ENCODE assay signal across 19 mouse cellular contexts in genomic region chr11:33882731-33883328, GRCm38 (mm10).
DNase-seq lines count a peak whose midpoint lies in the region; ATAC-seq and TF ChIP-seq lines count a peak whose summit lies in the region.
"Had no signal": no experiment of that assay in that cellular context is flagged by ENCODE, and none has a peak within 500 bp of the region (broad histone marks: within the 10 kb centered on the region; RNA-seq: fewer than 3 reads in every experiment).

No protein-coding gene starts in this region.

- no peaks in the 10 kb centered on the region for H3K79me3 ChIP-seq in C2C12 (ENCODE audit: low read depth)

- H3ac ChIP-seq in C2C12 (ENCODE audit: control insufficient read depth, insufficient read length, low read depth): no peak overlapping the region

- ATAC-seq in lung, postnatal 0 days: peak; percentile 75
- ATAC-seq in stomach, postnatal 0 days (ENCODE audit: low FRiP score, low TSS enrichment): no peak
- no peak for ATAC-seq in midbrain, embryonic 14.5 days (ENCODE audit: low FRiP score, low TSS enrichment)
- ATAC-seq: forebrain, embryonic 13.5 days had no signal

- WGBS in lung, postnatal 0 days: 52% methylated on average over 5 of the region's 5 CpGs
- 51% methylated on average over 5 of the region's 5 CpGs for WGBS in stomach, postnatal 0 days
- WGBS in midbrain, embryonic 14.5 days: 85% methylated on average over 5 of the region's 5 CpGs

- H3K27me3 ChIP-seq in lung, postnatal 0 days (replicated peaks; ENCODE audit: insufficient read depth, low read length): no peaks in the 10 kb centered on the region
- no peaks in the 10 kb centered on the region for H3K27me3 ChIP-seq in C2C12 (ENCODE audit: control insufficient read depth, insufficient read depth, insufficient read length)
- no peaks in the 10 kb centered on the region for H3K27me3 ChIP-seq in stomach, postnatal 0 days (ENCODE audit: control insufficient read depth, insufficient read depth, low read length)
- no peaks in the 10 kb centered on the region for H3K27me3 ChIP-seq in midbrain, embryonic 14.5 days (ENCODE audit: control insufficient read depth, insufficient read depth, low read length)
- H3K27me3 ChIP-seq: embryonic facial prominence, embryonic 15.5 days; forebrain, embryonic 13.5 days; limb, embryonic 15.5 days had no signal

- no peak overlapping the region for H3K9ac ChIP-seq in lung, postnatal 0 days (replicated peaks; ENCODE audit: low read depth)
- no peak overlapping the region for H3K9ac ChIP-seq in stomach, postnatal 0 days (ENCODE audit: low read length)
- no peak overlapping the region for H3K9ac ChIP-seq in midbrain, embryonic 14.5 days (replicated peaks; ENCODE audit: low read length)
- H3K9ac ChIP-seq: embryonic facial prominence, embryonic 15.5 days; forebrain, embryonic 13.5 days; limb, embryonic 15.5 days had no signal

- H3K36me3 ChIP-seq in lung, postnatal 0 days (ENCODE audit: insufficient read depth, low read length): no peaks in the 10 kb centered on the region
- no peaks in the 10 kb centered on the region for H3K36me3 ChIP-seq in C2C12 (ENCODE audit: control insufficient read depth, insufficient read depth)
- no peaks in the 10 kb centered on the region for H3K36me3 ChIP-seq in stomach, postnatal 0 days (ENCODE audit: control insufficient read depth, insufficient read depth, low read length)
- H3K36me3 ChIP-seq in midbrain, embryonic 14.5 days (ENCODE audit: control insufficient read depth, insufficient read depth, low read length): no peaks in the 10 kb centered on the region
- H3K36me3 ChIP-seq: embryonic facial prominence, embryonic 15.5 days; limb, embryonic 15.5 days had no signal

- no peak overlapping the region for H3K27ac ChIP-seq in lung, postnatal 0 days (ENCODE audit: low read length)
- H3K27ac ChIP-seq in stomach, postnatal 0 days (replicated peaks): no peak overlapping the region
- no peak overlapping the region for H3K27ac ChIP-seq in midbrain, embryonic 14.5 days (replicated peaks; ENCODE audit: low read depth, low read length)
- H3K27ac ChIP-seq: embryonic facial prominence, embryonic 15.5 days; forebrain, embryonic 13.5 days; kidney, postnatal 0 days; limb, embryonic 15.5 days had no signal

- no peak for TF ChIP-seq CTCF in lung, postnatal 0 days (IDR thresholded peaks at IDR 0.05)
- no peak for TF ChIP-seq CTCF in C2C12 (IDR thresholded peaks at IDR 0.05; ENCODE audit: control insufficient read depth, insufficient read depth, insufficient read length)
- no peak for TF ChIP-seq CTCF in stomach, postnatal 0 days (IDR thresholded peaks at IDR 0.05; ENCODE audit: low read depth)

- H3K4me3 ChIP-seq in lung, postnatal 0 days (ENCODE audit: low read depth, low read length): no peak overlapping the region
- no peak overlapping the region for H3K4me3 ChIP-seq in C2C12 (ENCODE audit: insufficient read depth, poor library complexity, severe bottlenecking)
- H3K4me3 ChIP-seq in stomach, postnatal 0 days (ENCODE audit: low read depth, low read length): no peak overlapping the region
- no peak overlapping the region for H3K4me3 ChIP-seq in midbrain, embryonic 14.5 days (replicated peaks; ENCODE audit: low read depth, low read length)
- H3K4me3 ChIP-seq: embryonic facial prominence, embryonic 15.5 days; forebrain, embryonic 13.5 days; limb, embryonic 15.5 days had no signal

- peak; percentile 46 for DNase-seq in lung, postnatal 0 days (ENCODE audit: low spot score)
- DNase-seq in lung, postnatal 14 days: no peak
- DNase-seq in brain, adult 2 months (ENCODE audit: low read depth, low spot score): peak; percentile 47
- no peak for DNase-seq in stomach, postnatal 0 days (ENCODE audit: low spot score)
- no peak for DNase-seq in kidney, postnatal 14 days
- no peak for DNase-seq in midbrain, embryonic 14.5 days
- DNase-seq: adrenal gland, adult 8-10 months; cerebellum, adult 18-20 months; cerebellum, postnatal 25 days; gastrocnemius, postnatal 10 days; kidney, adult 18-20 months; layer of hippocampus, postnatal 36 days; lung, postnatal 4 days; thymus, adult 2 months had no signal

- no peaks in the 10 kb centered on the region for H3K79me2 ChIP-seq in C2C12 (ENCODE audit: control insufficient read depth, insufficient read depth)

- H3K9me3 ChIP-seq in lung, postnatal 0 days (ENCODE audit: low read length): no peaks in the 10 kb centered on the region
- no peaks in the 10 kb centered on the region for H3K9me3 ChIP-seq in stomach, postnatal 0 days (ENCODE audit: control insufficient read depth, low read length)
- no peaks in the 10 kb centered on the region for H3K9me3 ChIP-seq in midbrain, embryonic 14.5 days (ENCODE audit: control insufficient read depth, low read length)
- H3K9me3 ChIP-seq: embryonic facial prominence, embryonic 15.5 days; forebrain, embryonic 13.5 days; limb, embryonic 15.5 days had no signal

- TF ChIP-seq EP300 in lung, postnatal 0 days (IDR thresholded peaks at IDR 0.05): peak; percentile 90
- peak; percentile 41 for TF ChIP-seq EP300 in stomach, postnatal 0 days (optimal IDR thresholded peaks at IDR 0.05)

- no peaks in the 10 kb centered on the region for H3K4me1 ChIP-seq in lung, postnatal 0 days (ENCODE audit: insufficient read depth, low read depth, low read length)
- H3K4me1 ChIP-seq in stomach, postnatal 0 days (replicated peaks; ENCODE audit: control insufficient read depth, insufficient read depth): no peaks in the 10 kb centered on the region; the same call in 1 of the 2 replicates
- H3K4me1 ChIP-seq in midbrain, embryonic 14.5 days (ENCODE audit: control insufficient read depth, insufficient read depth, low read length): no peaks in the 10 kb centered on the region
- H3K4me1 ChIP-seq: embryonic facial prominence, embryonic 15.5 days; forebrain, embryonic 13.5 days; limb, embryonic 15.5 days had no signal

- H3K4me2 ChIP-seq in lung, postnatal 0 days (replicated peaks; ENCODE audit: low read depth, low read length): no peak overlapping the region
- no peak overlapping the region for H3K4me2 ChIP-seq in stomach, postnatal 0 days (replicated peaks; ENCODE audit: low read depth)
- H3K4me2 ChIP-seq in midbrain, embryonic 14.5 days (ENCODE audit: low read length): no peak overlapping the region
- H3K4me2 ChIP-seq: embryonic facial prominence, embryonic 15.5 days; forebrain, embryonic 13.5 days; limb, embryonic 15.5 days had no signal

TF ChIP-seq in C2C12, 6 proteins besides CTCF, POLR2A, EP300 and RAD21:
- TF ChIP-seq MAX (IDR thresholded peaks at IDR 0.05) (no peak), FOSL1 (IDR thresholded peaks at IDR 0.05; ENCODE audit: insufficient read depth, low read length, poor library complexity, severe bottlenecking) (peak; percentile 8)

Comparison
In these comparisons a context has a peak if more than half of its experiments do, and no peak if none do; other contexts are left out.
1. DNase-seq: peak in lung, postnatal 0 days (single experiment) and brain, adult 2 months (single experiment); none in lung, postnatal 14 days (single experiment), stomach, postnatal 0 days (single experiment), kidney, postnatal 14 days (single experiment) and midbrain, embryonic 14.5 days (single experiment).